Mouse (Mus musculus): ENCODE results near the gene Sec31b. TPM values are rescaled to one million over a fixed set of nuclear protein-coding genes. Genes with fewer than 3 reads are reported as not detected.

Gene Sec31b
- total and polyA plus RNA-seq, 3 experiments = 0.12 to 1.2 TPM; not detected in 1

DNA sequence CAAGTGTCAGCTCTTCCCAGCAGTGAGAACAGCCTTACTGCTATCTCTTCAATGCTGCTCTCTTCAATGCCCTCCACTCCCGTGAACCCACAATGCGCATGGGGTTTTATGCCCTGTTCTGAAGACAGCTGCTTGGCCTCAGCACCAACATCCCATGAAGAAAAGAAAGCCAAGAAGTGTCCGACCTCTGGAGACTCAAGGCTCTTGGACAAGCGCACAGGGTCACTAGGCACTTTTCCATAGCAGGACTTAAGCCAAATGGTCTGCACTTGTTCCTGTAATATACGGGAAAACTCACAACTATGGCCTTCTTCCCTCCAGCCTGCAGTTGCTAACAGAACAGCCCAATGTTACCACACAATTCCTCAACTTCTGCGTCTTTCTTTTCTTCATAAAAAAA is 70.4 kb downstream of the Sec31b start:
- H3K79me2 ChIP-seq (ENCODE audit: control insufficient read depth, insufficient read depth, low read length, poor library complexity) = no peaks in the 10 kb centered on the region
- peaks cover 4 to 6% of the 10 kb centered on the region in 2 experiments for H3K27me3 ChIP-seq (ENCODE audit: control insufficient read depth in 1 of 2, insufficient read depth in 2 of 2, low read length in 2 of 2)
- DNase-seq (ENCODE audit: low read depth, low spot score) = no peak
- no peak overlapping the region for H3K4me3 ChIP-seq (ENCODE audit: control insufficient read depth in 1 of 2, insufficient read depth in 1 of 2, low read depth in 2 of 2, low read length in 2 of 2)
- no peaks in the 10 kb centered on the region for H3K36me3 ChIP-seq (ENCODE audit: control insufficient read depth in 1 of 2, insufficient read depth in 2 of 2, low read length in 2 of 2)
- no peak overlapping the region for H3K27ac ChIP-seq (ENCODE audit: control insufficient read depth, low read depth, low read length)
- H3K9me3 ChIP-seq (replicated peaks; ENCODE audit: insufficient read depth, low read length) = no peaks in the 10 kb centered on the region
- H3K4me1 ChIP-seq (ENCODE audit: control insufficient read depth in 1 of 2, insufficient read depth in 2 of 2, low read length in 2 of 2) = no peaks in the 10 kb centered on the region
- no peak overlapping the region for H3K9ac ChIP-seq (ENCODE audit: control insufficient read depth, low read depth, low read length, poor library complexity, severe bottlenecking)
- TF ChIP-seq ZNF384 (IDR thresholded peaks at IDR 0.05; ENCODE audit: low read depth, low read length) (no peak), JUND (IDR thresholded peaks at IDR 0.05; ENCODE audit: low read depth, low read length) (no peak), TCF12 (IDR thresholded peaks at IDR 0.05; ENCODE audit: low read depth, low read length) (no peak), USF1 (IDR thresholded peaks at IDR 0.05; ENCODE audit: low read depth, low read length) (no peak), ETS1 (IDR thresholded peaks at IDR 0.05; ENCODE audit: low read depth, low read length) (no peak), MAX (IDR thresholded peaks at IDR 0.05; ENCODE audit: low read length) (no peak), SIN3A (IDR thresholded peaks at IDR 0.05; ENCODE audit: low read length) (no peak), CHD1 (IDR thresholded peaks at IDR 0.05; ENCODE audit: low read depth, low read length) (no peak), E2F4 (IDR thresholded peaks at IDR 0.05; ENCODE audit: borderline replicate concordance, low read depth, low read length) (no peak), MYC (IDR thresholded peaks at IDR 0.05; ENCODE audit: low read depth, low read length) (no peak), TBP (IDR thresholded peaks at IDR 0.05; ENCODE audit: low read depth, low read length) (no peak), MAFK (IDR thresholded peaks at IDR 0.05; ENCODE audit: borderline replicate concordance, low read depth, low read length) (no peak), MYB (IDR thresholded peaks at IDR 0.05; ENCODE audit: low read depth, low read length) (no peak)

DNA sequence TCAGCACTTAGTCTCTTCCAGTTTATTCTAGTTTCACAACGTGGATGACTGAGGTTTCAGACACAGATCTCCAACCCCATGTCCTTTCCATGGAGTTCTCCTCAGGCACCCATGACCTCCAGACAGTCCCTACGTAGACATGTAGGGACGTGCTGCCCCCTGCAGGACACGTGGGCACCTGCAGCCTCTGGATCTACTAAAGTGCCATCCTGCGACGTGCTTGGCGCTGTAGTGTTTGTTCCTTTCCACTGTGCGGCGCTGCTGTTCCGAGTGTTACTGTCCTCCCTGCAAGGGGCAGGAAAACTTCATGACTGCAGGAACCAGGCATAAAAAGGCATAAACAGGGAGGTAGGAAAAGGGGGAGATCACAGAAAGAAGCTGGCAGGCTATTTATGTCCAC is 71.5 kb downstream of the Sec31b start:
- peak in 2 of 3 experiments; percentile 96 to 100; a peak in 5 of 6 replicates for TF ChIP-seq CTCF (IDR thresholded peaks at IDR 0.05 in 2 of 3, conservative IDR thresholded peaks at IDR 0.05 in 1 of 3; ENCODE audit: control insufficient read depth in 1 of 3, insufficient read depth in 1 of 3, low read depth in 2 of 3, low read length in 3 of 3, poor library complexity in 1 of 3, severe bottlenecking in 1 of 3)
- TF ChIP-seq SMC3 (IDR thresholded peaks at IDR 0.05; ENCODE audit: low read depth, low read length) = peak; percentile 90
- TF ChIP-seq MYC (IDR thresholded peaks at IDR 0.05; ENCODE audit: low read depth, low read length) = peak; percentile 71; the same call in 1 of the 2 replicates
- TF ChIP-seq GATA1 (IDR thresholded peaks at IDR 0.05; ENCODE audit: low read depth, low read length) = no peak
- peak; percentile 91 for TF ChIP-seq RAD21 (IDR thresholded peaks at IDR 0.05; ENCODE audit: low read depth, low read length)
- peak; percentile 88 for TF ChIP-seq MAX (IDR thresholded peaks at IDR 0.05; ENCODE audit: low read length)
- no peak for TF ChIP-seq BHLHE40 (IDR thresholded peaks at IDR 0.05; ENCODE audit: borderline replicate concordance, low read depth, low read length)
- no peak for TF ChIP-seq JUND (IDR thresholded peaks at IDR 0.05; ENCODE audit: low read depth, low read length)
- peak; percentile 72 for TF ChIP-seq USF1 (IDR thresholded peaks at IDR 0.05; ENCODE audit: low read depth, low read length)
- no peak for TF ChIP-seq MAFK (IDR thresholded peaks at IDR 0.05; ENCODE audit: borderline replicate concordance, low read depth, low read length)
- TF ChIP-seq USF2 (IDR thresholded peaks at IDR 0.05; ENCODE audit: borderline replicate concordance in 1 of 2, insufficient read depth in 1 of 2, low read depth in 1 of 2, low read length in 2 of 2) = no peak
- TF ChIP-seq ZC3H11A (IDR thresholded peaks at IDR 0.05; ENCODE audit: low read depth, low read length) = peak; percentile 86

More for the DNA sequence above, 71.5 kb downstream of the Sec31b start:
- no peaks in the 10 kb centered on the region for H3K36me3 ChIP-seq (ENCODE audit: control insufficient read depth in 1 of 2, insufficient read depth in 2 of 2, low read length in 2 of 2)
- no peaks in the 10 kb centered on the region for H3K4me1 ChIP-seq (ENCODE audit: control insufficient read depth in 1 of 2, insufficient read depth in 2 of 2, low read length in 2 of 2)
- peak; percentile 90 for DNase-seq (ENCODE audit: low read depth, low spot score)
- no peaks in the 10 kb centered on the region for H3K9me3 ChIP-seq (replicated peaks; ENCODE audit: insufficient read depth, low read length)
- H3K79me2 ChIP-seq (ENCODE audit: control insufficient read depth, insufficient read depth, low read length, poor library complexity) = no peaks in the 10 kb centered on the region
- no peak overlapping the region for H3K9ac ChIP-seq (ENCODE audit: control insufficient read depth, low read depth, low read length, poor library complexity, severe bottlenecking)
- H3K27me3 ChIP-seq (ENCODE audit: control insufficient read depth in 1 of 2, insufficient read depth in 2 of 2, low read length in 2 of 2) = peaks cover 0 to 4% of the 10 kb centered on the region in 2 experiments; a peak in 3 of 4 replicates
- no peak overlapping the region for H3K27ac ChIP-seq (ENCODE audit: control insufficient read depth, low read depth, low read length)
- no peak overlapping the region for H3K4me3 ChIP-seq (ENCODE audit: control insufficient read depth in 1 of 2, insufficient read depth in 1 of 2, low read depth in 2 of 2, low read length in 2 of 2)

Other genes with a start within 250 kb of the Sec31b start
- gene Scd4, start 212.8 kb downstream of the Sec31b start, total RNA-seq (2012; rRNA removed) = 0.16 and 0.31 TPM in 2 replicates
- under 1 TPM in 1 of 2 experiments, not detected in 1; 0.36 TPM for gene Scd4, start 212.8 kb downstream of the Sec31b start, polyA plus RNA-seq (2012; ENCODE audit: insufficient read depth in 1 of 2, insufficient read length in 2 of 2, low read depth in 1 of 2, low replicate concordance in 2 of 2, missing spikeins in 1 of 2)
- 100 and 147 TPM in 2 replicates for gene Scd1, start 138.0 kb downstream of the Sec31b start, total RNA-seq (2012; rRNA removed)
- 100 to 1,000 TPM in 1 of 2 experiments, not detected in 1; 183 TPM for gene Scd1, start 138.0 kb downstream of the Sec31b start, polyA plus RNA-seq (2012; ENCODE audit: insufficient read depth in 1 of 2, insufficient read length in 2 of 2, low read depth in 1 of 2, low replicate concordance in 2 of 2, missing spikeins in 1 of 2)
- not detected in 2 replicates for gene Wnt8b, start 52.4 kb downstream of the Sec31b start, total RNA-seq (2012; rRNA removed)
- not detected for gene Wnt8b, start 52.4 kb downstream of the Sec31b start, polyA plus RNA-seq (2012; ENCODE audit: insufficient read depth in 1 of 2, insufficient read length in 2 of 2, low read depth in 1 of 2, low replicate concordance in 2 of 2, missing spikeins in 1 of 2)
- gene Gm20538, start 7.0 kb upstream of the Sec31b start, total RNA-seq (2012; rRNA removed) = not detected in 2 replicates
- not detected for gene Gm20538, start 7.0 kb upstream of the Sec31b start, polyA plus RNA-seq (2012; ENCODE audit: insufficient read depth in 1 of 2, insufficient read length in 2 of 2, low read depth in 1 of 2, low replicate concordance in 2 of 2, missing spikeins in 1 of 2)
- 685 and 725 TPM in 2 replicates for gene Ndufb8, start 9.6 kb upstream of the Sec31b start, total RNA-seq (2012; rRNA removed)
- 1,000 to 10,000 TPM in 1 of 2 experiments, 100 to 1,000 TPM in 1; 592 to 1,203 TPM for gene Ndufb8, start 9.6 kb upstream of the Sec31b start, polyA plus RNA-seq (2012; ENCODE audit: insufficient read depth in 1 of 2, insufficient read length in 2 of 2, low read depth in 1 of 2, low replicate concordance in 2 of 2, missing spikeins in 1 of 2)
- 16.3 and 16.9 TPM in 2 replicates for gene Hif1an, start 17.0 kb upstream of the Sec31b start, total RNA-seq (2012; rRNA removed)
- gene Hif1an, start 17.0 kb upstream of the Sec31b start, polyA plus RNA-seq (2012; ENCODE audit: insufficient read depth in 1 of 2, insufficient read length in 2 of 2, low read depth in 1 of 2, low replicate concordance in 2 of 2, missing spikeins in 1 of 2) = 10 to 100 TPM; 36.1 to 54.5 TPM
- gene Pax2, start 210.2 kb upstream of the Sec31b start, total RNA-seq (2012; rRNA removed) = not detected in 2 replicates
- gene Pax2, start 210.2 kb upstream of the Sec31b start, polyA plus RNA-seq (2012; ENCODE audit: insufficient read depth in 1 of 2, insufficient read length in 2 of 2, low read depth in 1 of 2, low replicate concordance in 2 of 2, missing spikeins in 1 of 2) = not detected

Data from MEL (cell line).